Mouse (Mus musculus) cerebellum, adult 11-12 months (tissue): ENCODE data around the gene Cryab.

Experiments used
- DNase-seq: peaks from one replicate; pipeline ENCODE4 v3.0.0; 2022

Cryab gene

GRCm38 (mm10) chr9:50800985-50801384, 49.9 kb downstream of the Cryab start:
- DNase-seq: peak; percentile 10

GRCm38 (mm10) chr9:50803055-50803671, 52.0 kb downstream of the Cryab start:
- DNase-seq: no peak
